Mouse (Mus musculus) frontal cortex, adult 2 months (tissue): Measurements from ENCODE around the gene Hist2h2ac. TPM values are rescaled to one million over a fixed set of nuclear protein-coding genes. Genes with fewer than 3 reads are reported as not detected.
A peak's percentile ranks its signal among the peaks of the same experiment; 100 is the strongest.

Experiments used
- DNase-seq, 2 experiments: peaks; one replicate each; pipeline ENCODE4 v3.0.0; 2022; ENCODE audit warnings: low spot score in 1 of 2; ENCODE audit errors: extremely low spot score in 1 of 2
- polyA plus RNA-seq: library from polyadenylated mRNA; depleted of rRNA; stranded (reverse); fragments of >200 nt; gene quantifications from 2 replicates; pipeline ENCODE4 v1.2.3, GENCODE M21; 2012; rRNA removed

Hist2h2ac gene
- 0.80 and 1.9 TPM in 2 replicates for polyA plus RNA-seq

DNA sequence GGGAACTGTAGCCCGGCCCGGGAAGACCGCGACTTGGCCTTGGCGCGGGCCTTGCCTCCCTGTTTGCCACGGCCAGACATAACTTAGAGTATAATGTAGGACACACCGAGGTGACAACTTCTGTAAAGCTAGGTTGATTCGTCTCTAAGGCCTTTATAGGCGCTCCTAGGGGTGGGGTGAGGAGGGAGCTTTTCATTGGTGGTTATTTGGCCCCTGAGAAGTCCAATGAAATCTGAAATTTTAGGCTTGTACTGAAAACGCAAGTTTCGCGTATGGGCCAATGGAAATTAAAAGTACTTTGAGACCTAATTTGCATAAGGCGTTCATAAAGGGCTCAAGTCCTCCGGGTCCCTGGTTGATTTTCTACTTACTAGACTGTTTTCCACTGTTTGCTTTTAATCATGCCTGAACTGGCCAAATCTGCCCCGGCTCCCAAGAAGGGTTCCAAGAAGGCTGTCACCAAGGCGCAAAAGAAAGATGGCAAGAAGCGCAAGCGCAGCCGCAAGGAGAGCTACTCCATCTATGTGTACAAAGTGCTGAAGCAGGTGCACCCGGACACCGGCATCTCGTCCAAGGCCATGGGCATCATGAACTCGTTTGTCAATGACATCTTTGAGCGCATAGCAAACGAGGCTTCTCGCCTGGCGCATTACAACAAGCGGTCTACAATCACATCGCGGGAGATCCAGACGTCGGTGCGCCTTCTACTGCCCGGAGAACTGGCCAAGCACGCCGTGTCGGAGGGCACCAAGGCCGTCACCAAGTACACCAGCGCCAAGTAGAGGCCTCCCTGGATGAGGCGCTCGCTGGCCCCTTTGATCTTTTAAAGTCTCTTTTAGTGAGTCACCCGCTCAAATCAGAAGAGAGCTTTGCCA, at the start of gene Hist2h2ac, which contains the start of gene Hist2h2be:
TSS of gene Hist2h2ac (minus strand) at position 116 of the 875 bp plus-strand sequence.
TSS of gene Hist2h2be (plus strand) at position 355 of the 875 bp plus-strand sequence.
- peak; percentile 88 to 92 for DNase-seq

DNA sequence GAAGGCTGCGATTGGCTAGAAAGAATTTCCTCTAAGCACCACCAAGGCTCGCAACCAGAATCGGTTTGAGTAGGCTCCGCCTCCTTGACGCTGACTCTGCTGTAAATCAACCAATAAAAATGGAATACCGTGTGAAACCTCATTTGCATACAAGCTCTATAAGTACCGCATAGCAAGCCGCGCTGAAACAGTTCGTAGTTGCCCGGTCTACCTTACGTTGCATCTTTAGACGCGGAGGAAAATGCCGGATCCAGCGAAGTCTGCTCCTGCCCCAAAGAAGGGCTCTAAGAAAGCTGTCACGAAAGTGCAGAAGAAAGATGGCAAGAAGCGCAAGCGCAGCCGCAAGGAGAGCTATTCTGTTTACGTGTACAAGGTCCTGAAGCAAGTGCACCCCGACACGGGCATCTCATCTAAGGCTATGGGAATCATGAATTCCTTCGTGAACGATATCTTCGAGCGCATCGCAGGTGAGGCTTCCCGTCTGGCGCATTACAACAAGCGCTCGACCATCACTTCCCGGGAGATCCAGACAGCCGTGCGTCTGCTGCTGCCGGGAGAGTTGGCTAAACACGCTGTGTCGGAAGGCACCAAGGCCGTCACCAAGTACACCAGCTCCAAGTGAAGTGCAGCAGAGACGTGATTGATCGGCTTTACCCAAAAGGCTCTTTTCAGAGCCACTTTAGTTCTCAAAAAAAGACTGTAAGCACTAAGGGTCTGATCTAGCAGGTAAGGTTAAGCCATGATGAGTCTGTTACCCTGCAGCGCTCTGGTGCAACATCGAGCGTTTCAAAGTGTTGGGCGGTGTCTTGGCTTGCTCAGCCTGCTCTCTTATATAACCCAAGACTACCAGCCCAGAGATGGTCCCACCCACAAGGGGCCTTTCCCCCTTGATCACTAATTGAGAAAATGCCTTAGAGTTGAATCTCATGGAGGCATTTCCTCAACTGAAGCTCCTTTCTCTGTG, 49.1 kb upstream of the Hist2h2ac start, which contains the start of gene Hist2h2bb:
TSS of gene Hist2h2bb (plus strand) at position 242 of the 964 bp plus-strand sequence.
- DNase-seq = peak; percentile 97

DNA sequence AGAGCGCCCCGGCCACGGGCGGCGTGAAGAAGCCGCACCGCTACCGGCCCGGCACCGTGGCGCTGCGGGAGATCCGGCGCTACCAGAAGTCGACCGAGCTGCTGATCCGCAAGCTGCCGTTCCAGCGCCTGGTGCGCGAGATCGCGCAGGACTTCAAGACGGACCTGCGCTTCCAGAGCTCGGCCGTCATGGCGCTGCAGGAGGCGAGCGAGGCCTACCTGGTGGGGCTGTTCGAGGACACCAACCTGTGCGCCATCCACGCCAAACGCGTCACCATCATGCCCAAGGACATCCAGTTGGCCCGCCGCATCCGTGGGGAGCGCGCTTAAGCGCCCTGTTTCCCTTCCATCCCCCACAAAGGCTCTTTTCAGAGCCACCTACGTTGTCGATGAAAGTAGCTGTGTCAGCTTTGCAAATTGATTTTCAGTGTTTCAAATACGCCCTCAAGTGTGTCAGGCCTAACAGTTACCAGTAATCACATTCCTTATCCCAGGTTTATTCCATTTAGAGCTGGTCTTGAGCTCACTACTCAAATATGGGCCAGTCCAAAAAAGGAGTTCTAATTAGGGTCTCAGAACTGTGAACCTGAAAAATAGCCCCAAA, 48.2 kb upstream of the Hist2h2ac start:
- DNase-seq = peak in 1 of 2 experiments; percentile 45

DNA sequence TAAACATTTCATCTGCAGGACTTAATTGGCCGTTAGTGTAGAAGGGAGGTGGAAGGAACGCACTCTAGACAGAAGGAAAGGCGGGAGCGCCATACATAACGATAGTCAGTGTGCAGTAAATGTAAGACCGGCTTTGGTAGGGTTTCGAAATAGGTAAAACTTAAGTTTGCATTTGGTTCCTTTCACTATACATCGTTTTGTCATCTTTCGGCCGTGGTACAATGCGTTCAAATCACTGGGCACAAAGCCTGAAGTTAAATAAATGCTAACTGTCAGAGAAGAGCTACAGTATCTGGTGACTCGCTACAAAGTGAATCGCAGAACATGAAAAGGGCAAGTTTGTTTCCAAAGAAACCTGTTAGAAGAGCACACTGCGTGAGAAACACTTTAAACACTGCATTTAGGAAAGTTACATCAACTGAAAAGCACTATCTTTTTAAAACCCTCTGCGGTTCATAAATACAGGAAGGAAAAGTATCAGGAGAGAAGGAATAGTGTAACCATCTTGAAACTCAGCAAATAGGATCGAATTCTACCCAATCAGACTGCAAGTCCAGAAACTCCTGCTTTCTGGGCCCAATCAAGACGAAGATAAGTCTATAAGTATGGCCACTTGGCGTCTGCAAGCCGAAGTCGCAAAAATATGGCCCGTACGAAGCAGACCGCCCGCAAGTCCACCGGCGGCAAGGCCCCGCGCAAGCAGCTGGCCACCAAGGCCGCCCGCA, 47.5 kb upstream of the Hist2h2ac start, which contains the start of gene Hist2h3b:
TSS of gene Hist2h3b (plus strand) at position 604 of the 725 bp plus-strand sequence.
- peak; percentile 78 to 90 for DNase-seq

DNA sequence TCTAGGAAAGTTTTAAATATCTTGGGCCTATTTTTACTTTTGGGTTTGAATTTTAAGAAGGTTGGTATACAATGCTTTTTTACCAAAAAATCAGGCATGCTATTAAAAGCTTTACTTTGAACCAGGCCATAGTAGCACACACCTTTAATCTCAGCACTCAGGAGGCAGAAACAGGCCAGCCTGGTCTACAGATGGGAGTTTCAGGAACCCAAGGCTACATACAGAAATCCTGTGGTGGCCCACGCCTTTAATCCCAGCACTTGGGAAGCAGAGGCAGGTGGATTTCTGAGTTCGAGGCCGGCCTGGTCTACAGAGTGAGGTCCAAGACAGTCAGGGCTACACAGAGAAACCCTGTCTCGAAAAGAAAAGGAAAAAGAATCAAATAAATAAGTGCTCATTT, 46.9 kb upstream of the Hist2h2ac start:
- DNase-seq = no peak

DNA sequence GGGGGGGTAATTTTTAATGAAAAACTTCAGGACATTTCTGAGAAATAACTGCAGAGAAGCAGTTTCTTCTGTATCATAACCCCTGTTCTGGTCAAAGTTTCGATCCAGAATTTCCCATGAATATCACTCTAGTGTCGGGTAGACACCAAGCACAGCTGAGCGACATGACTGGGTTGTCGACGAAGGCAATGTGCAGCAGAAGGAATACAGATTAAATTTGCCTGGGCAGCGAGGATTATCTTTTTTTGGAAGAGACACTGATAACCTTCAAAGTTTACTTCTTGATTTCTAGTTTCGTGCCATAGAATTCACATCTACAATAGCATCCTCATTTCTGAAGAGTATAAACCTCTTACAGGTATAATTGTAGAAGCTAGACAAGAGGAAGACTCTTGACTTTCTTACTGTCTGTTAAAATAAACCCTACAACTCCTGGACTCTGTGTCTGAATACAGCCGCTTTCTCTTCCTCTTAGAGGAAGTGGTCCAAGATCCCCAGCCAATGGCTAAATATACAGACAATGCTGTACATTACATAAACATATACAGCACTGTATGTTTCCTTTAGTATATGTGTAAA, 45.5 kb upstream of the Hist2h2ac start:
- no peak for DNase-seq

DNA sequence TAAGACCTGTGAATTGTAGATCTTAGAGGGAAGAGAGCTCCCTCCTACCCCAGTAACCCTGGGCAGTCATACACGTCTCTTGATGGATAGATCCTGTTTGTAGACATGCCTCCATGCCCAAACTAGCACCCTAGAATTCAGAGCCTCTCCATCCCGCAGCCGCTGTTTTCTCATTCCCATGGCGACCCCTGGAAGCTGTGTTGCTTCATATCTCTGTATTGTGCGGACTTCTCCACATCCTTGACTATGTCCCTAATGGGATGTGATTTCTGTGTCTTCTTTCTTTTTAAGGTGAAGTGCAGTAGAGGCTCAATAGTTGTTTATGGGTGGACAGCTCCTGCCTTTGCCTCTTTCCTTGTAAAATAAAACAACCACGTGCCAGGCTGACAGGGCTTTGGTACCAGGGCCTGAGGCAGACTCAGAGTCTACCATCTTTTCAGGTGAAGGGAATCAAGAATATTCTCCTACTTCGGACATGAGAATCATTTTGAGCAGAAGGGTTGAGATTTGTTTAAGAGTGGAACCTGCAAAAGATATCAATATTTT, 43.8 kb upstream of the Hist2h2ac start:
- no peak for DNase-seq

DNA sequence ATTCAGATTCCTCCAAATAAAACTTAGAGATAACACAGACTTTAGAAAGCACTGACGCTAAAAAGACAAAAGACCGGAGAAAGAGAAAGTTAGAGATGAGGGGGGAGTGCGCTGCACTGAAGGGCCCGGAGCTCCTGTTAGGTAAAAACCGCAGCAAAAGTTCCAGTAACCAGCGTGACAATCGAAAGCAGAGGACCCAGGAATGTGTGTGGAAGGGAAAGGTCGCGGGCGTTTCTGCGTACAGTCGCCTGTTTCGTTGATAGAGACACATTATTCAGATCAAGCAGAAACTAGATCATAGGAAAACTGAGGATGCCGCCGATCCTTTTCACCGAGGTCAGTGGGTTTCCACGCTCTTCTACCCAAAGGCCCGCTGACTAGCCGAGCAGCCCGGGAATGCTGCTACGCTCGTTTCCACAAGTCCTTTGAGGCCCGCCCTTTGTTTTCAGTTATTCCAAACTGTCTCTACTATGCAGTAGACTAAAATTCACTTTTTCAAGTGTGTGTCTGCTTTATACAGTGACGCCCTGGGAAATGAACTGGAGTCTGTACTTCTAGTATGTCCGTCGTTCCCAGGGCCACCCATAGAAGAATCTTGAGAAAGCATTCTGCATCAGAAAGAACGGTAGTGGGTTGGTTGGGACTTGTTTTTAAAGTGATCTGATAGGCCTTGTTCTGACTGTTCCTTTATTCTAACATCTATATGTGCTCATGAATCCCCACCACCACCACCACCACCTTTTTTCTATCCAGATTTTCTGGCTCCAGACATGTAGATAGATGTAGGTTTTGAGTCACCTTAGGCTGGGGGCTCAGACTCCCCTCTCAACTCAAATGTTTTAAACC, 43.1 kb upstream of the Hist2h2ac start:
- peak in 1 of 2 experiments; percentile 36 for DNase-seq

DNA sequence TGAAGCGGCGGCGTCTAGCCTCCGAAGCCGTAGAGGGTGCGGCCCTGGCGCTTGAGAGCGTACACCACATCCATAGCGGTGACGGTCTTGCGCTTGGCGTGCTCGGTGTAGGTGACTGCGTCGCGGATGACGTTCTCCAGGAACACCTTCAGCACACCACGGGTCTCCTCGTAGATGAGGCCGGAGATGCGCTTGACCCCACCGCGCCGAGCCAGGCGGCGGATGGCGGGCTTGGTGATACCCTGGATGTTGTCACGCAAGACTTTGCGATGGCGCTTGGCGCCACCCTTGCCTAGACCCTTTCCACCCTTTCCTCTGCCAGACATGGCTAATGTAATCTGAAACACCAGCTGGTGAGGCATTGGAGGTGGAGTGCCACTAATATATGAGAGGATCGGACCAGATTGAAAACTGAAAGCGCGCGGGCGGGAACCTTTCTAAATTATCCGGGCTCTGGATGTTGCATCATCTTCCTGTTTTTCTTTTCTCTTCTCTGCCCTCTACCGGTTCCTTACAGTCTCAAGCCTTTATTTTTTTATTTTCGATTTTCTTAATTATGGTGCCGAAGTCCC, 42.4 kb upstream of the Hist2h2ac start, which contains the start of gene Hist2h4:
TSS of gene Hist2h4 (minus strand) at position 333 of the 572 bp plus-strand sequence.
- DNase-seq = peak; percentile 97 to 100

DNA sequence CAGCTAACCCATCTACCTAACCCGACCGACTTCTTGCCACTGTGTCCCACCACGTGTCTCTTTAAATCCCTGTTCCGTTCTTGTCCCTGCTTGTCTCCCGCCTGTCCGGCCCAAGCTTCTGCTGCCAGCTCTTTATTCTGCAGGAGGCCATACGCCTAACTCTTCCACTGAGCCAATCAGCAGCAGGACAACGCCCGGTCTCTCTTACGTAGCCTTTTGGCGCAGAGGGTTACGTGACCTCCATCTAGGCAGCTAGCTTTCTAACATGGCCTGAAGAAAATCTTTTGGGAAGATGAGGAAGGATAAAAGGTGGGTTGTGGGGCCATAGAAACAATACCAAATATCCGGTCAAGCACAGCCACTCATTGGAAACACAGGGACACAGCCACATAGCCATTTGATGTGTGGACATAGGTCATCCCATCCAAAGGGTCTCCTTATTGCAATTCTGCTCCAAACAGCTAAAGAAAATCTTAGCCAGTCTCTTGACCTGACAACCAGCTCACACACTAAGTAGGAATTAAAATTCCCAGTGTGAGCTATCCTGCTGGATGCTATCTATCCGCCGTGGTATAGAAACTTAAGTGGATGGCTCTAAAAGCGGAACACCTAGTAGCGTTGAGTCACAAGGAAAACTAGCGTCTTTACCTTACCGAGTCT, 41.7 kb upstream of the Hist2h2ac start:
- peak; percentile 84 to 89 for DNase-seq

DNA sequence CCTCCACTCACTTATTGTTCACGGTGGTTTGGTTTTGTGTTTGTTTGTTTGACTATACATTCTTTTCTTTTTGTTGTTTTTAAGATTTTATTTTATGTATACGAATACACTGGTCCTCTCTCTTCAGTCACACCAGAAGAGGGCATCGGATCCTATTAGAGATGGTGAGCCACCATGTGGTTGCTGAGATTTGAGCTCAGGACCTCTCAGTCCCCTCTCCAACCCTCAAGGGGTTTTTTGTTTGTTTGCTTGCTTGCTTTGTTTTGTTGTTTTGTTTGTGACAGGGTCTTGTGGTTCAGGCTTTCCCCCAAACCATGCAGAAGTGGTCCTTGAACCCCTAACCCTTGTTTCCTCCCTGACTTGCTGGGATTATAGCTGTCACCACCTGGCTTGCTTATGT, 40.9 kb upstream of the Hist2h2ac start:
- DNase-seq = no peak

DNA sequence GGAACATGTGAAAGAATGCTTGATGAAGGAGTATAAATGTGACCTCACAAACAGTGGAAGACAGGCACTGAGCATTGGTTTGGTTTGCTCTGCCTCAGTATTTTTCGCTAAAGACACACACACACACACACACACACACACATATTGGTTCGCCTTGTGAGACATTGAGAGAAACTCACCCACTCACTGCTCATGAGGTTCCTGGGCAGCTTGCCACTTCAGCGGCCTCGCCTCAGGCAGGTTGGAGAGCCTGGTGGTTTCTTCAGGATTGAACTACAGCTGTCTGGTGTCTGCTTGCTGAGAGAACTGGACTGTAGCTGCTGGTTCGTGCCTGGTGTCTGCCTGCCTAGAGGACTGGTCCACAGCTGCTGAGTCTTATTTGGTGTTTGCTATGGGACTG, 39.5 kb upstream of the Hist2h2ac start:
- DNase-seq = no peak

DNA sequence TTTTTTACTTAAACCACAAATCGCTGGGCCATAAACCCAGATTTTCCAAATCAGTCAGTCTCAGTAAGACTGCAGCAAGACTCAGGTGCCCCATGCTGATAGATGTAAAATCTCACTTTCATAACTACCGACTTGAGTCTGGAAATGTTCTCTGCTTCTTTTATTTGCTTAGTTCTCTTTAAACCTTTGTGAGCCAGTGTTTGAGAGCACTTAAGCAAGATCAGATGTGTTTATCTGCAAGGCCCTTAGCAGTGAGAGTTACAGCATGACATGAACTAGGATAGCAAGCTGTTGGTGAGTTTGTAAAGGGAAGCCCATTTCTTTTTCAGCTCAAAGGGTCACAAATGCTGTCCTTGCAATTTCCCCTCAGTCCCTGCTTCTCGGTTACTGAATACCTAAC, 36.5 kb upstream of the Hist2h2ac start:
- no peak for DNase-seq

DNA sequence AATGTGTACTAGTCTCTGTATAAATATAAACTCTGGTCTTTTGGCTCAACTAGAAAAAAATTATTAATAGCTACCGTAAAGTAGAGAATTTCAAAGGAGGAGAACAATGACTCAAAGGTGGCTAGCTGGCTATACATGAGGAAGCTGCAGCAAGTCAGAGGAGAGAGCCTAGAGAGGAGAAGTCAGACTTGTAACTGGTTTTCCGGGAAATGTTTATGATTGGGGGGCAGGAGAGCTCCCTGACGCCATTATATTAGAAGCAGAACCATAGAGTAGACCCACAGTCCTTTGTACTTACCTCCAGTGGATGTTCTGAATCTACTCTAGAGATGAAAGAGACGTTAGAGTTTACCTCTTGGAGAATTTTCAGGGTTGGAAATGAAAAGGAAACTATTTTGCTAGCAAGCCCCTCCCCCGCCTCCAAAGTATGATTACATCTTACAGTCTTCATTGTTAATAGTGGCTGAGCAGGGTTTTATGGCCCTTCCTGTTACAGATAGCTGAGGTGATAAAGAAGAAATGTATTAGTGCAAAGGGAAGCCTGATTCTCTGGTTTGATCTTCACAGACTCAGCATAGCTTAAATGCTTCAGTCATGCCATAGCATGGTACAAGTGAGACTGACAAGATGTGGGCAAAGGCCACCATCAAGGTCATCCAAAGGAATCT, 35.4 kb upstream of the Hist2h2ac start:
- no peak for DNase-seq

DNA sequence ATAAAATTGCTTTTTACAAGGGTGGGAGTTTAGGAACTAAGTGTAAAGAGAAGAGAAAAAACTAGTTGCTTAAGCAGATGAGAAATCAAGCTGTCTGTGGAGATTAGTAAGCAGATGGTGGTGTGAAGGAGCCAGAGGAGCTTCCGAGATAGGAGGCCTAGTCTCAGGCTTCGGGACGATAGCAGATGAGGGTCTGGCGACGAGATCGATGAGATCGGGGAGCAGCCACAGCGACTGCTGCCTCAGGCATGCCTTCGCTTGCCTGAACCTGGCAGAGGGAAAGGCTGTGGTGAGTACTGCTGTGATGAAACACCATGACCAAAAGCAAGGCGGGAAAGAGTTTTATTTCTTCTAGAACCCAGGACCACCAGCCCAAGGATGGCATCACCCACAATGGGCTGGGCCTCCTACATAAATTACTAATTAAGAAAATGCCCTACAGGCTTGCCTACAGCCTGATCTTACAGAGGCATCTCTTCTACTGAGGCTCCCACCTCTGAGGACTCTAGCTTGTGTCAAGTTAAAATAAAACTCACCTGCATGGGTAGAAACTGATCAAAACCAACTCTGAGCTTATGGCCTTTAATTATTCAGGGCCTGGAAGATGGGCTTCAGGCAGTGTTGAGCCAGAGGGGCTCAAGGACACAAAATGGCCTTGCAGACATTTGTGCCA, 34.1 kb upstream of the Hist2h2ac start:
- DNase-seq = no peak

DNA sequence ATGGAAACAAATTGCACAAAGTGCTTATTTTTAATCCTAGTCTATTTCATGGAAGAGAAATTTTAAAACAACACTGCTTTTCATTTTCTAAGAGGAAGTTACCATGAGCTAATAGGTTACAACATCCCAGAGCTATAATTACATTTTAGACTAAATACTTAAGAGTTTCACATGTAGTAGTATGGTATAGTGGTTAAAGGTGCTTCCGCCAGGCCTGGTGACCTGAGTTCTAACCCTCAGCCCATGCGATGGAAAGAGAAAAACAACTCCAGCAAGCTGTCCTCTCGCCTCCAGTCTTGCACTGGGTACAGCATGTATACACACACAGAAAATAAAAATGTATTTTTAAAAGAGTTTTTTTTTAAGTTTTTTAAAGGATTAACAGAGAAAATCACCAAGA, 31.1 kb upstream of the Hist2h2ac start:
- no peak for DNase-seq
